Mouse (Mus musculus): ENCODE results near the gene Myt1l.
A peak's percentile ranks its signal among the peaks of the same experiment; 100 is the strongest.

Gene Myt1l

GRCm38 (mm10) chr12:29528031-29528771, at the start of gene Myt1l:
Gene Myt1l, plus strand, starts transcription at chr12:29528384.
- no peak for DNase-seq (ENCODE audit: low spot score)

DNA sequence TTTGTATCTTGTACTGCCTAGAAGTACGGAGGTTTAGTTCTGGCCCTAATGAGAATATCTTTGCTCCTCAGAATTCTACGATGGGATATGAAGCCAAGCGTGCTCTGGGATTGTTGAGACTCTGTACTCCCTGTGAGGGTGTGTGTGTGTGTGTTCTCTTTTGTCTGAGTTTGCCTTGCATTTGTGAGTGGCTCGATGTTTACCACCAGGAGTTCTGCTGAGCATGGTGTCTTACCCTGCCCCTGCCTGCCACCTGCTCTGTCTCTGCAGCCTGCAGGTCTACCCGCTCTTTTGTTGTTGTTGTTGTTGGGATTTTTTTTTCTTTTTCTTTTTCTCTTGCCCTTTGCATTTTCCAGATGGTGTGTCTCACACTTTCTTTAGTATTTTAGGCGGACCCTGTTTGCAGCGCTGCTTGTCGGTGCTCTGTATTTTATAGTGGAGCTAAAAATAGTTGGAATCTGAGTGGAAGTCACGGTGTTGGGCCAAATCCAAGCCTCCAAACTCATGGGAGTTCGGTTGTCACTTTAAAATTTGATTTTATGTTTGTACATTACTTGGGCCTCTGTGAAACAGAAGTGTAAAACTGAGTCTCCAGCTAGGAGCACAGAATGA, 41.7 kb upstream of the Myt1l start:
- DNase-seq (ENCODE audit: low spot score) = no peak

DNA sequence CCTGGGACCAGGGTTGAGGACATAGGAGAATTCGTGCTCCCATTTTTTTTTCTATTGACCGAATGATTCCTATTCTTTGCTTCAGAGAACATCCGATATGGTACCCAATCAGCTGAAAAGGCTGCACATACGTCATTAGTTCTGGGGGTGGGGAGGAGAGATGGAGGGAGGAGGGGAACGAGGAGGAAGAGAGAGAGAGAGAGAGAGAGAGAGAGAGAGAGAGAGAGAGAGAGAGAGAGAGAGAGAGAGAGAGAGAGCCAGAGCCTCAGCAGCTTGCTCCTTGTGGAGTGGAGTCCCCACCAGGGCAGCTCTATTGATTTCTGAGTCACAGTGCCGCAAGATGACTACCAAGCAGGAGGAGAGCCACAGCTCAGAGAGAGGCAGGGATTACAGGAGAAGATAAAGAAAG, 1.9 kb upstream of the Myt1l start:
- DNase-seq (ENCODE audit: low spot score) = no peak

GRCm38 (mm10) chr12:29527048-29527761, 979 bp upstream of the Myt1l start:
- no peak for DNase-seq (ENCODE audit: low spot score)

DNA sequence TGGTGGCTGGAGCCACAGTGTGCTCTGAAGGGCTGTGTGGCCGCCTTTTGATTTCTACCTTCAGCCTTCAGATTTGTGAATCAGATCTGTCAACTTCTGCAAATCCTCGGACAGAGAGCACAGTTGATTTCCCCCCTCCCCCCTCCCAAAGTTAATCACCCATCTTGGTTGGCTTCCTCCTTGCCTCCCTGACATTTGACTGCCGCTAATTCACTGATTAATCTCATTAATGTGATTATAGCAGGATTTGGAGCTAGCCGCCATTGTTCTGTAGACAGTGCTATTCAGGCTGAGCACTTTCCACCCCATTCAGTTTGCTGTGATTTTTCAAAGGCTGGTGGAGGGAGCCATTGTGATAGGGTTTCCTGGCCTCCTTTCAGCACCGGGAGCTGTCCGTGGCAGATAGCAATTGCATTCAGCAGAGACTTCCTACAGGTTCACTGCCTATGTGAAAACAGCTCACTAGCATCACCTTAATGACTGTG, 2.1 kb downstream of the Myt1l start:
- peak; percentile 6 for DNase-seq (ENCODE audit: low spot score)

DNA sequence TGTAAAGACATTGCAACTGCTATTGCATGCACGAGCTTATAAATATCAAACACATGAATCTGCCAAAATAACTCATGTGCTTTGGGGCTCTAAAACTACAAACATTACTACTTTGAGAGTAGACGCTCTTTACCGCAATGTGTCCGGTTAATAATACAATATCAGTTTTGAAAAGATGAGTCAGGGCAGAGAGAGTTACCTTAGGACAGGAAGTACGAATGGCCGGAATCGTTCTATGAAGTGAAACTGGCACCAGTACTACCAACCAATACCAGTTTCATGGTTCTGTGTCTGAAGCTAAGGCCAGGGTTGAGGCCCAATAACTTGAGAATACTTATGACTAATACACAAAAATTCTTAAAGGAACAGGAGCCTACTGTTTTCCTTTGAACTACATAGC, 2.6 kb downstream of the Myt1l start:
- no peak for DNase-seq (ENCODE audit: low spot score)

GRCm38 (mm10) chr12:29533071-29533876, 5.1 kb downstream of the Myt1l start:
- no peak for DNase-seq (ENCODE audit: low spot score)

- no peak for DNase-seq (ENCODE audit: low spot score)
These were observed 6.1 kb downstream of the Myt1l start for GRCm38 (mm10) chr12:29534326-29534725.

- no peak for DNase-seq (ENCODE audit: low spot score)
These were observed 6.6 kb downstream of the Myt1l start for GRCm38 (mm10) chr12:29534761-29535300.

DNA sequence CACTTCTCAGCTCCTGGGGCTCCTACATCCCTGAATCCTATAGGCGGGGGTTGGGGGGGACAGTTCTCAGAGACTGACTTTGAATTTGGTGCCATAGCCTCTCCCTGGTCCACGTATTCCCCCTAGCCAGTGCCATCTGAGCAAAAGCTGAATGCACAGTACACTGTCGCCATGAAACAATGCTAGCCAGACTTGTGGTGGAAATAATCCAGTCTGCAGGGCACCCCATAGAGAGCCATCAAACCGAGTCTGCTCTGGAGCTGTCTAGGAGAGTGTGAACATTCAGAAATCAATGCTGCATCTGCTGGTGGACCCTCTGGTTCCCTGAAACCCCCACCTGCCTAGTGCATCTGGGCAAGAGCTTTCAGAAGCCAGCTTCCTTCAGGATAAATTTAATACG, 9.7 kb downstream of the Myt1l start:
- DNase-seq (ENCODE audit: low spot score) = no peak

DNA sequence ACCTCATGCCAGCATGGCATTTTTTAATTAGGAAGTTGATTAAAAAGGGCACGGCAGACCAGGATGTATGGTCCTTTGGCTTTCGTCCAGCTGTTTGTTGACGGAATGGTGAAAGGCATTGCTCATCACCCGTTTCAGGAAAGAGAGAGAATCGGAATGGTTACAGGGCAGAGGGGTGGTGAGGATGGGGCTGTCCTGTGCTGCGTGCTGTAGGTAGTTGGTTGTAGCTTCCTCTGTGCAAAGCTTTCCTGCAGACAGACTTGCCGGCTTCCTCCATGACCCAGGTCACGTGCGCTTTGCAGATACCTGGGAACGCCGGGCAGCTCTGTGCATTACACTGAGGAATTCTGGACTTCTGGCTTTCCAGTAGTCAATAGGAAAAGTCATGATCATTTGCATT, 10.3 kb downstream of the Myt1l start:
- DNase-seq (ENCODE audit: low spot score) = no peak

DNA sequence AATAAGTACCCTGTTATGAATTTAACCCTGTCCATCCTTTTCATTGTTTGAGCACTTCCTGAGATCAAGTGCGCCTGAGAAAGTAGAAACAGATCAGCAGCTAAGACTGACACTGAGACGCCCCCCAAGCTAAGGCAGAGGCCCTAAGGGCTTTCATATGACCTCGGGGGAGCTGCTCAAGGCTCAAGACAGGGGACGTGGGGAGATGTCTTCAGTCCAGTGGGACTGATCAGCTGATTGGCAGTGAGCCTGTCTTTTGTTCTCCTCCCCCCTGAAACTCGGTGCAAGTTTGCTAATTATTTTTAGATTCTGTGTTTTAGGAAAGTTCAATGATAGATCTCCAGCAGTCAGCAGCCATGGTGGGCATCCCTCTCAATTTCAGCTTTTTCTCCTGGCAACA, 10.9 kb downstream of the Myt1l start:
- DNase-seq (ENCODE audit: low spot score) = no peak

GRCm38 (mm10) chr12:29540741-29541140, 12.6 kb downstream of the Myt1l start:
- DNase-seq (ENCODE audit: low spot score) = no peak

DNA sequence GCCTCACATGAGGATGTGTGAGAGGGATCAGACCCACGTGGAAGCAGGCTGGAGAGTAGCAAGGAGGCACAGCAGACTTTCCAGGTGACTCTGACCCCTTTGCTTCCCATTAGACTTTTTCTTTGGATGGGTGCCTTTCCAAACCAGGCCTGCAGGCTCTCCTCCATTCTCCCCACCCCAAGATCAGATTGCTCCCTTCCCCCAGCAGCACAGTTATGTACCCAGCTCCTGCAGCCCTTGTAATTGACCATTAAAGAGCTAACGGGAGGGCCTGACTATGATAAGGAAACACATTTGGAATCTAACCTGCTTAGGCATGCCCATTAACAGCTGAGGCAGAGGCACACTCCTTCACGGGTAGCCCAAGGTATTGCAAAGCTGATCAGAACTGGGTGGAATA, 17.9 kb downstream of the Myt1l start:
- no peak for DNase-seq (ENCODE audit: low spot score)

DNA sequence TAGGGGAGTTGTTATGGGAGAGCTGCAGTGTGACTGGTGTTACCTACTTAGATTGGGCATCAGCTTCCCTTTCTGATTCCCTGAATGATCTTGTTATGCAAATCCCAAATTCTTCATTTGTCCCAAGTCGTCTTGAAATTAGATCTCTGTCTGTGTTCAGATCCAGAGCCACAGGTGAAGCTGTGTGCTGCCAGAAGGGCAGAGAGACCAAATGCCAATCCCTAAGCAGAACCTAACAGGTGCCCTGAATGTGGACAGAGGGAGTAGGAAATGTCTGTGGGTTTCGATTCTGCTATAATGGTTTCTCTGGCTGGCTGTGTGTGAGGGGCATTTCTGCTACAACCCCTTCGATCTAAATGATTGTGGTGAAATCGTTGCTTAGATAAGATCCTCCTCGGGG, 18.9 kb downstream of the Myt1l start:
- DNase-seq (ENCODE audit: low spot score) = no peak

DNA sequence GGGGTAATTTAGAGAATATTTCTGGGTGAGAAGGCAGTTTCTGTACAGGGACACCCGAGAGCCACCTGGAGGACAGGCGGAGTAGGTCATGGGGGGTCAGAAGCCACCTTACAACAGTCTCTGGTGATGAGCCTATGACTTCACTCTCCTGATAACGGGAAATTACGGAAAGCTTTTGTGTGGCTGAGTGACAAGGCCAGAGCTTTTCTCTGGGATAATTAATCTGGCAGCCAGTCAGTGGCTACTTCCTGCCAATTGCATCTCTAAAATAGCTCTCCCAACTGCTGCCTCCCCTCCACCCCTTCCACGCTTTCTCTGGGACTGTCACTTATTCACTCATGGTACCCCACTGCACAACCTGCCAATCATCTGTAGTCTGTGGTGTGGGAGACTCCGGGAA, 19.6 kb downstream of the Myt1l start:
- DNase-seq (ENCODE audit: low spot score) = no peak

GRCm38 (mm10) chr12:29553138-29553537, 25.0 kb downstream of the Myt1l start:
- no peak for DNase-seq (ENCODE audit: low spot score)

- DNase-seq (ENCODE audit: low spot score) = no peak
These were observed 27.5 kb downstream of the Myt1l start for GRCm38 (mm10) chr12:29555718-29556117.

GRCm38 (mm10) chr12:29556408-29556807, 28.2 kb downstream of the Myt1l start:
- no peak for DNase-seq (ENCODE audit: low spot score)

GRCm38 (mm10) chr12:29556901-29557300, 28.7 kb downstream of the Myt1l start:
- DNase-seq (ENCODE audit: low spot score) = no peak

- no peak for DNase-seq (ENCODE audit: low spot score)
These were observed 31.6 kb downstream of the Myt1l start for GRCm38 (mm10) chr12:29559769-29560168.

DNA sequence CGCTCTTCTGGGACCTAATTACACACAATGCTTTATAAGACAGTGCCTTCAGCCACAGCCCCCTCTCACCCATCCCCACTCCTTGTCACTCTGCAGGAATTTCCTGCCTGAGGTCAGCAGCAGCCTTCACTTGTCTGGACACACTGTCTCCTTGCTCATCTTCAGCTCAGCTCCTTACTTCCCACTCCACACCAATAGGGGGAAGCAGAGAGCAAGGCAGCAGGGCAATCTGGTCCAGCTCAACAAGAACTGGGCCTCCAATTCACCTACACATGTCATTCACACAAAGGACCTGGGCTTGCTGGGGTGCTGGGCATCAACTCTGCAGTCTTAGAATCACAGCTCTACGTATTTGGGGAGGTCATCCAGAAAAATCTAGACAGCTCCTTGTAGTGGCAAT, 33.0 kb downstream of the Myt1l start:
- no peak for DNase-seq (ENCODE audit: low spot score)
